Mouse (Mus musculus) cerebellum, postnatal 10 days (tissue): ENCODE measurements around the gene Vmn1r201.

Experiments
- DNase-seq, 2 experiments: peaks; one replicate each; pipeline ENCODE4 v3.0.0; 2021; ENCODE audit warnings: mixed read lengths in 2 of 2

Vmn1r201 gene

DNA sequence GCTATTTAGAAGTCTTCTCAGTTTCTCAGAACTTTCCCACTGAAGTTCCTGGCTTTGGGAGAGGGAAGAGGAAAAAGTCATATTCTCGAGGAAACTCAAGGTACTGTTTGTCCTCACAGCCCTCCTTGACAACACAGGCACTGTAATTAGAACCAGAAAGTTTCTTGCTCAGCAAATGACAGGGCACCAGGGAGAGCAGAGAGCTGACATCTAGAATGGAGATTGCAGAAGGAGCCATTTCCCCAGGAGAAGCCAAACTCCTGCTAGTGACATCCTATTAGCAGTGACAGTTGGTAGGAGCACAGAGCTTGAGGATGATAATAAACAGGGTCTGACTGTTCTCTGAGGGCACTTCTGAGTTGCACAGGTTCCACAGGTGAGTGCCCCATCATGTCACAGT, at the start of gene Vmn1r201:
TSS of gene Vmn1r201 (plus strand) at position 301 of the 400 bp plus-strand sequence.
- DNase-seq = no peak

DNA sequence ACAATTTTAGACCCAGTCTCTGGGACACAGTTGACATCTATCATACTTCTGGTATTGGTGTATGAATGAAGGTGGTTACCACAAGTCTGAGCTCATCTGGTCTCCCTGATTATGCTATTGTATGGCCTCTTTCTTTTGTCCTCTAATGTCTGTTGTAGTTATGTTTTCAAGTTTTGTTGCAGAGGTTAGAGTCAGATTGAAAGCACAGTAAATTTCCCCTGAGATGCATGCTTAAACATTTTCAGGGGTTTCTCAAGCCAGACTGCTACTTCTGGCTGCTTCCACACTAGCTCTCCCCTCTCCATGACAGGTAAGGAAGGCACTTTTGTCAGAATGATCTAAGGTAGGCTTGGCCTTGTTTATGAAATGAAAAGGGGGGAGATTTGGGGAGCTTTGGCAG, 16.6 kb upstream of the Vmn1r201 start:
- DNase-seq = no peak

DNA sequence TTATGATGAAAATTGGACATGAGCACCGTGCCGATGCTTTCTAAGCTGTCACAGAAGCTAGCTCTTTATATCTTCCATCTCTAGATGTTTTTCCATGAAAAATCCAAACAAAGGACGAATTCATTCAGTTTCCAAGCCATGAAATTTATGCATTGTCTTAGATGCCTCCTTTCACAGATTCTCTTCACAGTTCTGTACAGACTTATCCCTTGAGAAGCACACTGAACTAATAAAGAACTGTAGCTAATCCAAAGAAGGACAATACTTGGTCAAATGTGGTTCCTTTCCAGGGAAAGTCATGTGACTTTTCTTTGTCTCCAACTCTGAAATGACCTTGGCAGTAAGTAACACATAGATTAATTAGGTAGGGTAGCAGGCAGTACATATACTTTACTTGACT, 30.7 kb downstream of the Vmn1r201 start:
- DNase-seq = no peak

GRCm38 (mm10) chr13:22505281-22505680, 33.6 kb downstream of the Vmn1r201 start, which contains the start of gene Vmn1r202:
Gene Vmn1r202, minus strand, starts transcription at chr13:22505381.
- no peak for DNase-seq

- no peak for DNase-seq
Observed at GRCm38 (mm10) chr13:22517814-22518213, 46.1 kb downstream of the Vmn1r201 start, which contains the start of gene Vmn1r203. Gene Vmn1r203, plus strand, starts transcription at chr13:22518114.
